Mouse (Mus musculus): ENCODE results near the gene H2afy2.

Gene H2afy2

GRCm38 (mm10) chr10:61722215-61722614 lies 61.7 kb downstream of the H2afy2 start:
- DNase-seq (ENCODE audit: low spot score): no peak

- DNase-seq (ENCODE audit: low spot score): no peak
Measured at GRCm38 (mm10) chr10:61720331-61720730, 63.6 kb downstream of the H2afy2 start.

GRCm38 (mm10) chr10:61717406-61718296 lies 66.3 kb downstream of the H2afy2 start:
- DNase-seq (ENCODE audit: low spot score): no peak

GRCm38 (mm10) chr10:61715996-61716864 lies 67.7 kb downstream of the H2afy2 start:
- DNase-seq (ENCODE audit: low spot score): peak; percentile 27

- no peak for DNase-seq (ENCODE audit: low spot score)
Measured at GRCm38 (mm10) chr10:61715462-61715837, 68.5 kb downstream of the H2afy2 start.

DNA sequence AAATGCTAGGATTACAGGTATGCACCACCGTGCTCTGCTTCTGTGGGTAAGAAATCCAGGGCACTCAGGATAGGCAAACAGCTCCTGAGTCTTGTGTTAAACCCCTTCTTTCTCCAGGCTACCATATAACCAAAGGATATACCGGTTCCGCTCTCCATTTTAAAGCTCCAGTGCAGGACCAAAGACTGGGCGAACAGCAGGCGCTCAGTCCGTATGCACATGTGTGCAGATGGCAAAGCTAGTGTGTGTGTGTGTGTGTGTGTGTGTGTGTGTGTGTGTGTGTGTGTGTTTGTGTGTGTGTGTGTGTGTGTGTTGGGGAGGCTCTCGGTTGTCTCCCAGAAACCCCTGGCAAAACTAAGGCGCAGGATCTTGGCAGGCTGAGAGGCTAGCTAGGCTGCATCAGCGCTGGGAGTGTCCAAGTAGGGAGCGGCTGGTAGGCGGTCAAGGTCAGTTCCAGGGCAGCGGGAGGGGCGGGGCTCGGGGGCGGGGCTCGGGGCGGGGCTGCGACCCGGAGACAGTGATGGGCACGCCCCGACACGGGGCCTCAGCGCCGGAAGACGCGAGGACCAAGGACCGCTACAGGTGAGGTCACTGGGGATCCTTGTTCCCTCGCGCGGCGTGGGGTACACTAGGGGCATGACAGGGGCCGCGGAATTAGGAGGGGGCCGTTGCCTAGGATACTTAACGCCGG lies 69.0 kb downstream of the H2afy2 start, which contains the start of gene Aifm2:
TSS of gene Aifm2 (plus strand) at position 493 of the 691 bp plus-strand sequence.
- DNase-seq (ENCODE audit: low spot score): peak; percentile 72

- DNase-seq (ENCODE audit: low spot score): no peak
Measured at GRCm38 (mm10) chr10:61714146-61714545, 69.8 kb downstream of the H2afy2 start.

DNA sequence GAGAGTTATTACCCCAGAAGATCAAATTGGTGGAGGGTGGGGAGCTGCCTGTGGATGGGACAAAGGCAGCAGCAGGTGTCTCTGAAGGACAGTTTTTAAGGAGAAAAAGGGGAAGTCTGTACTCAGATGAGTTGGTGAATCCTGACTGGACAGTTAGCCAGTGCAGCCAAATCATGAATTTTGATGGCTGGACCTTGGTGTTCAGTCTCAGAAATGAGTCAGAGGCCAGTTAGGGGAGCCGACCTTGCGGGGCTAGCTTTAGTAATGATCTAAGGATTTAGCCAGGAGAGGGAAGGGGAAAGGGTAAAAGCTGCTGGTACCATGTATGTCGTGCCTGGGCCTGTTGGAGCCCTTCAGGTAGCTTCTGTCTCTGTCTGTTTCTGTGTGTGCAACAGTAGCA lies 70.3 kb downstream of the H2afy2 start:
- DNase-seq (ENCODE audit: low spot score): no peak

- DNase-seq (ENCODE audit: low spot score): no peak
Measured at GRCm38 (mm10) chr10:61706412-61707375, 77.3 kb downstream of the H2afy2 start.

- no peak for DNase-seq (ENCODE audit: low spot score)
Measured at GRCm38 (mm10) chr10:61704663-61705062, 79.3 kb downstream of the H2afy2 start.

GRCm38 (mm10) chr10:61697028-61697427 lies 86.9 kb downstream of the H2afy2 start:
- DNase-seq (ENCODE audit: low spot score): no peak

DNA sequence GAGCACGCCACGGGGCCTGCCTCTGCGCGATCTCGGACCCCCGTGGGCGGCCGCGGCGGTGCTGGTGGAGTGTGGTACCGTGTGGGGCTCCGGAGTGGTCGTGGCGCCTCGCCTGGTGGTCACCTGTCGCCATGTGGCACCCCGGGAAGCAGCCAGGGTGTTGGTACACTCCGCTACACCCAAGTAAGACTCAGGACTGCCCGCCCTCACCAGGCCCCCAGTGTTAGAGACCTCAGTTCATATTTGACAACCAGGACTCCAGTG lies 87.5 kb downstream of the H2afy2 start:
- no peak for DNase-seq (ENCODE audit: low spot score)

GRCm38 (mm10) chr10:61695703-61696559 lies 88.0 kb downstream of the H2afy2 start:
- no peak for DNase-seq (ENCODE audit: low spot score)

DNA sequence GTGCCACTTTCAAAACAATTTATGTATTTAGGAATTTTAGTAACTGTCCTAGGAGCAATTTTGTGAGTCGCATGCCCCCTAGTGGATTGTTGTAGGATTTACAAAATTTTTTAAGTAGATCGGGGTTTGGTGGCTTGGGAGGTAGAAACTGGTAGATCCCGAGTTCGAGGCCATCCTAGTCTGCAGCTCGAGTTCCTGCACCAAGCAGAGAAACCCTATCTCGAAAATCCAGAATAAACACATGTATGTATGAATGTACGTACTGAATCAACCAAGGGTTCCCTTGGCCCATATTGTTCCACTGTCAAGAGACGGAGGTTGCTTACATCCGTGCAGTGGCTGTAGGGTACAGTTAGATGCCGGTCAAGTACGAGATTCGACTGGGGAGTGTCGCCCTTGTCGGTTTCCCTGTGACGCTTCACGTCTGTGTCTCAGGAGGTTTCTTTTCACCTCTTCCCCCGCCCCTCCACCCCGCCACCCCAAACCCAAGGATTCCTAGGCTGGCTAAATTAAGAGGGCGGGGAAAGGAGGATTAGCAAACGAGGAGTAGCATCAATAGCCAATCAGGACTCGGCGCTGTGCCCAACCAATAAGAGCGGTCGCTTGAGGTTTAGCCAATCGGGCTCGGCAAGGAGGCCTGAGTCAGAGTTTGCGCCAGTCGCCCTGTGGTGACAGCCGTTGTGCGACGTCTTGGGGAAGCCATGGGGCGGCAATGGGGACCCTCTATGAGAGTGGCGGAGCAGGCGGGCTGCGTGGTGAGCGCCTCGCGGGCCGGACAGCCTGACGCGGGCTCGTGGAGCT lies 88.9 kb downstream of the H2afy2 start, which contains the start of gene Tysnd1:
TSS of gene Tysnd1 (plus strand) at position 645 of the 801 bp plus-strand sequence.
- peak; percentile 97 for DNase-seq (ENCODE audit: low spot score)

DNA sequence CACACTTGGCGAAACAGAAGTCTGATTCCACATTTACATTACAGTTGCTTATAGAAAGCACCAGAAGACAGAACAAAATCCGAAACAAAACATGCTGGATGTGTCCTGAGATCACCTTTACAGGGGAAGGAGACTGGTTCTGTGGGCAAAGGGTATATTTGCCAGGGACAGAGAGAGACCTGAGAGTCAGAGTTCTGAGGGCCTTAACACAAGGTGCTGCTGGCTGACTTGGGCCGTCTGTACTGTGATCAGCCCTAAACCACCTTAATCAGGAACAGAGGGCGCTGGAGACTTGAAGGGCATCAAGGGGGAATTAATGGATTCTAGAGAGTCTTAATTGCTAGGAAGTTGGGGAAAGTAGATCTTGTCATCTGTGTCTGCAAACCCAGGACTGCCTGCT lies 90.4 kb downstream of the H2afy2 start:
- DNase-seq (ENCODE audit: low spot score): no peak

GRCm38 (mm10) chr10:61689405-61689804 lies 94.5 kb downstream of the H2afy2 start:
- no peak for DNase-seq (ENCODE audit: low spot score)

Data from lung, postnatal 25 days (tissue).